Mouse (Mus musculus) B cell, adult 67 days (primary cell): ENCODE data around the gene Gdpd2. TPM values are rescaled to one million over a fixed set of nuclear protein-coding genes. Genes with fewer than 3 reads are reported as not detected.

Source experiments
- total RNA-seq, 2 experiments: library from RNA; stranded (reverse); gene quantifications; 4 replicates each; pipeline ENCODE4 v1.2.4; 2023

The Gdpd2 gene
- under 1 TPM in 1 of 2 experiments, not detected in 1; 0.38 TPM for total RNA-seq

DNA sequence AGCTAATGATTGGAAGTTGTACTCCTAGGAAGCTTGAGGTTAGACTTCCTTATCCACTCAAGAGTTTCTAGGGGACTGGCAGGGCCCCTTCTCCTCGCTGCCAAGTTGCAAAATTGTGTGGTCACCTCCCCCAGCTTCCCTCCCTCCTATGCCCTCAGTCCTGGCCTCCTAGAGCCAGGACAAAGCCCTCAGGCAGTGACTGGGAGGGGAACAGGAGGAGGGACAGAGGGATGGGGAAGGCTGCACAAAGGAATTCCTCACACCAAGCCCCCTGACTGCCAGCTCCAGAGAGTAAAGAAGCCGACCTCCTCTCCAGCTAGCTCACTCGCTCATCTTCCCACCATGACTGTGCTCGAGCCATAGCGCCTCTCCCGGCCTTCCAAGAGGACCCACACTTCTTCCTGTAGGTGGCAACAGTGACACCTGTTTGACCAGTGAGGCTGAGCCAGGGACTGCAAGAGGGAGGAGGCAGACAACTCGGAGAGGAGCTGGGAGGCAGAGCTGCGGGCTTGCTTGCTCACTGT, at the start of gene Gdpd2:
TSS of gene Gdpd2 (plus strand) at position 209 of the 524 bp plus-strand sequence.

GRCm38 (mm10) chrX:100767181-100767884, 37.7 kb downstream of the Gdpd2 start, which contains the start of gene Dlg3:
TSS of gene Dlg3 (plus strand) at chrX:100767722.

Other genes with a start within 250 kb of the Gdpd2 start
- gene Igbp1, start 235.6 kb upstream of the Gdpd2 start, total RNA-seq, result 10 to 100 TPM; 56.0 to 56.8 TPM
- not detected for gene Dgat2l6, start 205.0 kb upstream of the Gdpd2 start, total RNA-seq
- gene Awat1, start 157.6 kb upstream of the Gdpd2 start, total RNA-seq, result not detected
- not detected for gene P2ry4, start 135.0 kb upstream of the Gdpd2 start, total RNA-seq
- not detected for gene Arr3, start 124.4 kb upstream of the Gdpd2 start, total RNA-seq
- 1 to 10 TPM; 1.2 to 1.3 TPM for gene Kif4, start 104.1 kb upstream of the Gdpd2 start, total RNA-seq
- gene Pdzd11, start 103.3 kb upstream of the Gdpd2 start, total RNA-seq, result 10 to 100 TPM; 18.9 to 19.6 TPM
- gene Dlg3, start 37.8 kb downstream of the Gdpd2 start, total RNA-seq, result 1 to 10 TPM; 5.3 to 5.5 TPM